Mouse (Mus musculus) CD4-positive naive resting alpha-beta T cell, adult 57 days (primary cell): Measurements from ENCODE around the gene Evi5. TPM values are rescaled to one million over a fixed set of nuclear protein-coding genes. Genes with fewer than 3 reads are reported as not detected.

Experiments used
- total RNA-seq: library from RNA; stranded (reverse); gene quantifications from one replicate; pipeline ENCODE4 v1.2.4, GENCODE M21; 2023

Gene Evi5
- total RNA-seq: 4.2 TPM

GRCm38 (mm10) chr5:107874561-107875260 is at the start of gene Evi5:
Evi5 (minus strand) TSS chr5:107875107.

GRCm38 (mm10) chr5:107900206-107901013 is 25.5 kb upstream of the Evi5 start, which contains the start of gene Rpl5:
Rpl5 (plus strand) TSS chr5:107900502.

GRCm38 (mm10) chr5:107829998-107830560 is 44.8 kb downstream of the Evi5 start, which contains the start of gene Ube2d2b:
Ube2d2b (plus strand) TSS chr5:107830099.

GRCm38 (mm10) chr5:107725435-107726261 is 149.3 kb downstream of the Evi5 start, which contains the start of gene Gfi1:
Gfi1 (minus strand) TSS chr5:107726036.

Other genes starting within 250 kb of the Evi5 start
- gene Gfi1, start 149.1 kb downstream of the Evi5 start, total RNA-seq: 17.2 TPM
- not detected for gene Ube2d2b, start 45.0 kb downstream of the Evi5 start, total RNA-seq
- gene Rpl5, start 25.4 kb upstream of the Evi5 start, total RNA-seq: 206 TPM
- gene Fam69a, start 112.0 kb upstream of the Evi5 start, total RNA-seq: 64.3 TPM
- 84.7 TPM for gene Mtf2, start 190.6 kb upstream of the Evi5 start, total RNA-seq